Mouse (Mus musculus) heart, postnatal 0 days (tissue): ENCODE measurements around the gene Erg.

Experiments used
- CTCF ChIP-seq: IDR thresholded peaks from 2 replicates; pipeline ENCODE4 v1.5.1; 2016; ENCODE audit warnings: antibody characterized with exemption, control low read depth, low read depth
- EP300 ChIP-seq: IDR thresholded peaks from 2 replicates; pipeline ENCODE4 v1.6.1; 2016; ENCODE audit warnings: antibody characterized with exemption, low read depth

DNA sequence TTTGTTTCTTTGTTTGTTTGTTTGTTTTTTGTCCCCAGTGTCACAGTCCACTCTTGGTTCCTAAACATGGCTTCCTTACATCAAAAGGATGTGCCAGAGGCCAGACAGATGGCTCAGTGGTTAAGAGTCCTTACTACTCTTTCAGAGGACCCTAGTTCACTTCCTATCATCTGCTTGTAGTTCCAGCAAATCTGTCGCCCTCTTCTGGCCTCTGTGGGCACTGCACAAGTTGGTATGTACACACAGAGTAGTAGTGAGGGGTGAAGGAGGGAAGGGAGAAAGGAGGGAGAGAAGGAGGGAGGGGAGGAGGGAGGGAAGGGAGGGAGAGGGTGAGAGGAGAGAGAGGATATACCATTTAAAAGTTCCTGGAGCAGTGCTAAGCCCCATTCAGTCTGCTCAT lies 15.8 kb downstream of the Erg start:
- peak; percentile 46 for TF ChIP-seq CTCF
- TF ChIP-seq EP300 = no peak
